Mouse (Mus musculus): ENCODE results near the gene St8sia4. TPM values are rescaled to one million over a fixed set of nuclear protein-coding genes. Genes with fewer than 3 reads are reported as not detected.
"Not testable (repeated sequence)": the region's sequence is repeated elsewhere in the genome, so short reads cannot be mapped to it uniquely, and the experiment has no call there.

Gene St8sia4
- total RNA-seq, 2 experiments from 2014 or later: 10.1 to 11.5 TPM

GRCm38 (mm10) chr1:95598108-95598507 is 69.3 kb downstream of the St8sia4 start:
- DNase-seq (ENCODE audit: low spot score in 2 of 2): no peak

GRCm38 (mm10) chr1:95596825-95597224 is 70.5 kb downstream of the St8sia4 start:
- no peak for DNase-seq (ENCODE audit: low spot score in 2 of 2)

DNA sequence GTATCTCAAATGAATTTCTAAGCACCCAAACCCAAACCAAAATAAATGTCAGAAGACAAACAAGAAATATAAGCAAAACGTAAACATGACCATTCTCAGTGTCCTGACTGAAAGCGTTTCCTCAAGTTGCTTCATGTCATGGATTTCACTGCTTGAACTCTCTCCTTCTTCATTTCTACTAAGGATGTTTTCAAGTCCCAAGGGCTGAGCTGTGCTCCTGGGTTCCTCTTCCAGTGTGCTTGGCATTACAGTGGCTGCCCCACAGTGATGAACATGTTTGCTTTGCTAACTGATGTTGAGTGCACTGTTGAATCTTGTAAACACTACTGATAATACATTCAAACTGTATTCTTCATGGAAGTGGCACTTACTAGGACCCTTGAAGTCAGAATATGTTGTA is 76.3 kb downstream of the St8sia4 start:
- DNase-seq (ENCODE audit: low spot score in 2 of 2): no peak

GRCm38 (mm10) chr1:95590108-95590507 is 77.3 kb downstream of the St8sia4 start:
- DNase-seq (ENCODE audit: low spot score in 2 of 2): no peak

DNA sequence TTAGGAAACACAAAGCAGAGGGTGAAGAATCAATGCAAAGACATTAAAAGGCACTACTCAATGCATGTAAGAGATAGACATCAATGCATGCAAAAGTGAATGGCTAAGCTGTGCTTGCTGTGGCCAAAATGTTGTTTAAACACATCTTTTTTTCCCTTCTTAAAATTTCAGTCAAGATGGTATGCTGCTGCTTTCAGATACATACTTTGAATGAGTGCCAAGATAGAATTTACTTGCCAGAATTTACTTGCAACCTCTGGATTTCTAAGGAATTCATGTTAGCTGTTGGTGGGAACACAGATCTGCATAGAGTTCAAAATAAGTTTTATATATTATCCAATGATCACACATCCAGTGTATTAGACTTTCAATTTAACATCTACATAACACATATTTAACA is 77.9 kb downstream of the St8sia4 start:
- DNase-seq (ENCODE audit: low spot score in 2 of 2): no peak

- no peak for DNase-seq (ENCODE audit: low spot score in 2 of 2)
Observed at GRCm38 (mm10) chr1:95583310-95583709, 84.1 kb downstream of the St8sia4 start.

DNA sequence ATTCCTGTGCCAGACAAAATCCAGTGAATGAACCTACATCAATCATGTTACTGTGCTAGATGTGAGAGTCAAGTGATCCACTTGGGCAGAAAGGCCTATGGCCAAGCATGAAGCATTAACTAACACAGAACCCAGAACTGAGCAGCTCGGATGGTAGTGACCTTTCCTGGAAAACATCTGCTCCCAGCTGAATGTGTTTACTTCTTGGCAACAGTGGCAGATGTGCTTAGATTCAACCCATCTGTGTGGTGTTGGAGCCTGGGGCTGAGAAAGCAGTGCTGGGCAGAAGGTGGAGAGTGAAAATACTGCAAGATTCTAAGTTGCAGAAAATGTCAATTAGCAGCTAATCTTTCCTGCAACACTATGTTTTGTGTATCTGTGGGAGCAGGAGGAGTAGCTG is 85.1 kb downstream of the St8sia4 start:
- DNase-seq (ENCODE audit: low spot score in 2 of 2): no peak

GRCm38 (mm10) chr1:95572619-95573540 is 94.5 kb downstream of the St8sia4 start:
- DNase-seq (ENCODE audit: low spot score in 2 of 2): no peak

GRCm38 (mm10) chr1:95571106-95571505 is 96.3 kb downstream of the St8sia4 start:
- DNase-seq (ENCODE audit: low spot score in 2 of 2): no peak

GRCm38 (mm10) chr1:95554556-95554955 is 112.8 kb downstream of the St8sia4 start:
- not testable (repeated sequence) for DNase-seq (ENCODE audit: low spot score in 2 of 2)

DNA sequence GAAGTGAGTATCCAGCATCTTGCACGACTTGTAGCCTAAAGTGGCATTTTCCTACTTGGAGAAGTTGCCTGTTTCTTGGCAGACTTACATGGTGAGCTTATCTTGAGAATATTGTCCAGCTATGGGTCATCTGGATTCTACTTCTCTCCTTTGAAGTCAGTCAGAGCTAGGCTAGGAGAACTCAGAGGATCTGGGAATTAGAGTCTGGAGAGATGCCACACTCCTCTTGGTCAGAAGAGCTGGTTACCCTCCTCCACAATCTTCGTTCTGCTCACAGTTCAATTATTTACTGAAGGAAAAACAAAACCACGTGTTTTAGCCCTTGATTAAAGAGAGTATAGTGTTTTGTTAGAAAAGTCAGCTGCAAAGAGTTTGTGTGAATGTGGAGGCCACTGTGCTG is 125.9 kb downstream of the St8sia4 start:
- no peak for DNase-seq (ENCODE audit: low spot score in 2 of 2)
